Mouse (Mus musculus) limb, embryonic 11.5 days (tissue): ENCODE data around the gene Xbp1. TPM values are rescaled to one million over a fixed set of nuclear protein-coding genes. Genes with fewer than 3 reads are reported as not detected.

ENCODE experiments used
- ATAC-seq: fragments of 200-750 bp; cut with Nextera tagmentation; 2 replicates; pipeline ENCODE4 v1.8.0; 2017; ENCODE audit warnings: low read depth; ENCODE audit not compliant: insufficient number of reproducible peaks, low FRiP score, low TSS enrichment
- DNase-seq: peaks from one replicate; pipeline ENCODE4 v3.0.0-alpha.2; 2015; ENCODE audit warnings: low spot score
- H3K27ac ChIP-seq: fragments of 300-500 bp; sonication (generic); replicated peaks from 2 replicates; pipeline ENCODE4 v1.5.1; 2014; ENCODE audit warnings: low read depth, mild to moderate bottlenecking, low read length
- H3K27me3 ChIP-seq: fragments of 300-500 bp; sonication (generic); 2 replicates; pipeline ENCODE4 v1.6.1; 2014; ENCODE audit warnings: mild to moderate bottlenecking, low read length, mixed read lengths; ENCODE audit not compliant: control insufficient read depth, insufficient read depth
- H3K36me3 ChIP-seq: fragments of 300-500 bp; sonication (generic); 2 replicates; pipeline ENCODE4 v1.6.1; 2014; ENCODE audit warnings: mild to moderate bottlenecking, low read length, moderate library complexity, mixed read lengths; ENCODE audit not compliant: control insufficient read depth, insufficient read depth
- H3K4me1 ChIP-seq: fragments of 300-500 bp; sonication (generic); 2 replicates; pipeline ENCODE4 v1.6.1; 2014; ENCODE audit warnings: low read length, mixed read lengths; ENCODE audit not compliant: control insufficient read depth, insufficient read depth
- H3K4me2 ChIP-seq: fragments of 300-500 bp; sonication (generic); 2 replicates; pipeline ENCODE4 v1.6.1; 2014; ENCODE audit warnings: low read depth, mild to moderate bottlenecking, moderate library complexity; ENCODE audit not compliant: severe bottlenecking
- H3K4me3 ChIP-seq: fragments of 300-500 bp; sonication (generic); 2 replicates; pipeline ENCODE4 v1.5.1; 2014; ENCODE audit warnings: low read depth, low read length
- H3K9ac ChIP-seq: fragments of 300-500 bp; sonication (generic); 2 replicates; pipeline ENCODE4 v1.6.1; 2014; ENCODE audit warnings: mild to moderate bottlenecking, low read length
- H3K9me3 ChIP-seq: fragments of 300-500 bp; sonication (generic); 2 replicates; pipeline ENCODE4 v1.6.1; 2016; ENCODE audit warnings: low read length; ENCODE audit not compliant: control insufficient read depth
- WGBS: fragments of 180-500 bp; shearing (Covaris S2); extraction: QIAGEN DNeasy Blood & Tissue Kit; methylation state at CpG from one replicate; pipeline ENCODE4 v1.1.7; 2014; 5-methylcytosine and 5-hydroxymethylcytosine counted together
- polyA plus RNA-seq: library from polyadenylated mRNA; unstranded; fragments of >200 nt; fragmentation: Nextera tagmentation; extraction: Ambion mirVana; gene quantifications from 2 replicates; pipeline ENCODE4 v1.2.1, GENCODE M21; 2014

The Xbp1 gene
- polyA plus RNA-seq, 1 experiment from 2014 or later, result 151 TPM

GRCm38 (mm10) chr11:5565596-5565995 is 45.1 kb downstream of the Xbp1 start:
- no peak overlapping the region for H3K4me3 ChIP-seq

GRCm38 (mm10) chr11:5566506-5566905 is 46.0 kb downstream of the Xbp1 start:
- no peaks in the 10 kb centered on the region for H3K9me3 ChIP-seq
- WGBS, result 73% methylated on average over 2 of the region's 2 CpGs
- no peaks in the 10 kb centered on the region for H3K36me3 ChIP-seq
- no peak for DNase-seq
- H3K9ac ChIP-seq, result no peak overlapping the region
- no peak overlapping the region for H3K27ac ChIP-seq
- H3K4me2 ChIP-seq, result no peak overlapping the region
- H3K4me3 ChIP-seq, result no peak overlapping the region
- H3K27me3 ChIP-seq, result no peaks in the 10 kb centered on the region
- no peak for ATAC-seq
- no peaks in the 10 kb centered on the region for H3K4me1 ChIP-seq

More at GRCm38 (mm10) chr11:5565596-5565995, 45.1 kb downstream of the Xbp1 start:
- WGBS, result 89% methylated on average over 3 of the region's 3 CpGs
- Histone ChIP-seq H3K9me3 (no peaks in the 10 kb centered on the region), H3K4me1 (no peaks in the 10 kb centered on the region), H3K27me3 (no peaks in the 10 kb centered on the region), H3K36me3 (no peaks in the 10 kb centered on the region), H3K9ac (no peak overlapping the region), H3K27ac (no peak overlapping the region), H3K4me2 (no peak overlapping the region)
- ATAC-seq (no peak), DNase-seq (no peak)

GRCm38 (mm10) chr11:5567654-5568053 is 47.2 kb downstream of the Xbp1 start:
- DNase-seq (no peak), ATAC-seq (no peak)
- H3K27ac ChIP-seq, result no peak overlapping the region
- no peak overlapping the region for H3K4me3 ChIP-seq
- H3K9ac ChIP-seq, result no peak overlapping the region
- H3K36me3 ChIP-seq, result no peaks in the 10 kb centered on the region
- no peaks in the 10 kb centered on the region for H3K4me1 ChIP-seq
- no peaks in the 10 kb centered on the region for H3K27me3 ChIP-seq
- WGBS, result 96% methylated on average over 6 of the region's 6 CpGs
- H3K9me3 ChIP-seq, result no peaks in the 10 kb centered on the region
- H3K4me2 ChIP-seq, result no peak overlapping the region

- no peak overlapping the region for H3K27ac ChIP-seq
- no peak for ATAC-seq
- H3K36me3 ChIP-seq, result no peaks in the 10 kb centered on the region
- DNase-seq, result no peak
- H3K27me3 ChIP-seq, result no peaks in the 10 kb centered on the region
- no peak overlapping the region for H3K4me2 ChIP-seq
- no peak overlapping the region for H3K9ac ChIP-seq
- H3K4me1 ChIP-seq, result no peaks in the 10 kb centered on the region
- H3K9me3 ChIP-seq, result no peaks in the 10 kb centered on the region
- WGBS, result 89% methylated on average over 5 of the region's 5 CpGs
- no peak overlapping the region for H3K4me3 ChIP-seq
Observed at GRCm38 (mm10) chr11:5568082-5568481, 47.6 kb downstream of the Xbp1 start.

- Histone ChIP-seq H3K4me3 (no peak within 1 kb of the TSS), H3K36me3 (no peaks in the 10 kb centered on the region), H3K27me3 (no peaks in the 10 kb centered on the region), H3K27ac (no peak within 1 kb of the TSS), H3K4me2 (no peak within 1 kb of the TSS), H3K4me1 (no peaks in the 10 kb centered on the region), H3K9ac (no peak within 1 kb of the TSS), H3K9me3 (no peaks in the 10 kb centered on the region)
- 82% methylated on average over 12 of the region's 12 CpGs for WGBS
- DNase-seq, result no peak
- ATAC-seq, result no peak
Observed at GRCm38 (mm10) chr11:5569474-5569873, 49.0 kb downstream of the Xbp1 start, which contains the start of gene Ankrd36. Gene Ankrd36 (plus strand): TSS chr11:5569684.

GRCm38 (mm10) chr11:5571856-5572255 is 51.4 kb downstream of the Xbp1 start:
- 92% methylated on average over 4 of the region's 4 CpGs for WGBS
- DNase-seq, result no peak
- no peaks in the 10 kb centered on the region for H3K27me3 ChIP-seq

GRCm38 (mm10) chr11:5573821-5574220 is 53.4 kb downstream of the Xbp1 start:
- no peaks in the 10 kb centered on the region for H3K9me3 ChIP-seq
- no peak overlapping the region for H3K9ac ChIP-seq
- DNase-seq (no peak), ATAC-seq (no peak)
- no peak overlapping the region for H3K4me2 ChIP-seq
- H3K4me1 ChIP-seq, result no peaks in the 10 kb centered on the region
- no peak overlapping the region for H3K27ac ChIP-seq
- no peaks in the 10 kb centered on the region for H3K36me3 ChIP-seq
- H3K27me3 ChIP-seq, result no peaks in the 10 kb centered on the region
- H3K4me3 ChIP-seq, result no peak overlapping the region
- 86% methylated on average over 2 of the region's 2 CpGs for WGBS

More at GRCm38 (mm10) chr11:5571856-5572255, 51.4 kb downstream of the Xbp1 start:
- ATAC-seq, result no peak
- Histone ChIP-seq H3K27ac (no peak overlapping the region), H3K4me3 (no peak overlapping the region), H3K9me3 (no peaks in the 10 kb centered on the region), H3K36me3 (no peaks in the 10 kb centered on the region), H3K4me1 (no peaks in the 10 kb centered on the region), H3K4me2 (no peak overlapping the region), H3K9ac (no peak overlapping the region)

GRCm38 (mm10) chr11:5575046-5575445 is 54.6 kb downstream of the Xbp1 start:
- Histone ChIP-seq H3K9me3 (no peaks in the 10 kb centered on the region), H3K36me3 (no peaks in the 10 kb centered on the region), H3K27ac (no peak overlapping the region), H3K4me1 (no peaks in the 10 kb centered on the region), H3K4me2 (no peak overlapping the region), H3K9ac (no peak overlapping the region), H3K4me3 (no peak overlapping the region), H3K27me3 (no peaks in the 10 kb centered on the region)
- no peak for ATAC-seq
- DNase-seq, result no peak
- WGBS, result 85% methylated on average over 6 of the region's 6 CpGs
